Mouse (Mus musculus): ENCODE measurements around the gene Lims1.

Lims1 gene

GRCm38 (mm10) chr10:58451575-58451974, 128.3 kb downstream of the Lims1 start:
- no peak for DNase-seq

DNA sequence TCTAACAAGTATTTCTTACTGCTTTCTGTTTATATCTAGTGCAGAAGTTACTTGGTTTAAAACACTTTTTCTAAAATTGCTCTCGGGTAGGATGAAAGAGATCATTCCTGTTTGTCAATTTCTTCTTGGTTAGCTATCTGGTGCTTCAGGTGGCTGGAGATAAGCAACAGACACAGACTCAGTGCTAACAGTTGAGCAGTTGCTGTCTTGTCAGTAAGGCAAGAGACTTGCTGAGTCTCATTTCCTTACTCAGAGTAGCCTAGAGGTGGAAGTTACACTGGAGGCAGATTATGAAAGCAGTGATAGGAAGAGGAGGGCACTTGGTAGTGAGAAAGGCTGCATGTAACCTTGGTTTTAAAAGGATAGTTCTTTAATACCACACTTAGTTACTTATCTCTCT, 128.9 kb downstream of the Lims1 start:
- no peak for DNase-seq

DNA sequence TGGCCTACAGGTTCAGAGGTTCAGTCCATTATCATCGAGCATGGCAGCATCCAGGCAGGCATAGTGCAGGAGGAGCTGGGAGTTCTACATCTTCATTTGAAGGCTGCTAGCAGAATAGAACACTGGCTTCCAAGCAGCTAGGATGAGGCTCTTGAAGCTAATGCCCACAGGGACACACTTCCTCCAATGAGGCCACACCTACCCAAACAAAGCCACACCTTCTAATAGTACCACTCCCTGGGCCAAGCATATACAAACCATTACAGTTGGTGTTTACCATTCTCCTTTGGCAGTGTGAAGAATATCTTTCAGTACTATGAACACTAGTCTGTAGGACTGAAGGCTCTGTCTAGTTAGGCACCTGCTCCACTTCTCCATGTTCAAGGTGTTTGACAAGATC, 136.6 kb downstream of the Lims1 start:
- no peak for DNase-seq

All from kidney, adult 11 months (tissue).